Mouse (Mus musculus) adipose tissue, adult 10 weeks (tissue): ENCODE data around the gene Pak1. TPM values are rescaled to one million over a fixed set of nuclear protein-coding genes. Genes with fewer than 3 reads are reported as not detected.

Experiments
- polyA plus RNA-seq: library from polyadenylated mRNA; stranded (reverse); fragments of 350-450 nt; fragmentation: Illumina TruSeq; extraction: RNeasy Lipid Tissue Mini Kit (QIAGEN cat#74804); gene quantifications from one replicate; pipeline ENCODE4 v1.2.3, GENCODE M21; 2014; ENCODE audit warnings: low read depth, low replicate concordance

The Pak1 gene
- 11.0 TPM for polyA plus RNA-seq

GRCm38 (mm10) chr7:97788190-97788668, at the start of gene Pak1:
Pak1 (plus strand) TSS chr7:97788541.

DNA sequence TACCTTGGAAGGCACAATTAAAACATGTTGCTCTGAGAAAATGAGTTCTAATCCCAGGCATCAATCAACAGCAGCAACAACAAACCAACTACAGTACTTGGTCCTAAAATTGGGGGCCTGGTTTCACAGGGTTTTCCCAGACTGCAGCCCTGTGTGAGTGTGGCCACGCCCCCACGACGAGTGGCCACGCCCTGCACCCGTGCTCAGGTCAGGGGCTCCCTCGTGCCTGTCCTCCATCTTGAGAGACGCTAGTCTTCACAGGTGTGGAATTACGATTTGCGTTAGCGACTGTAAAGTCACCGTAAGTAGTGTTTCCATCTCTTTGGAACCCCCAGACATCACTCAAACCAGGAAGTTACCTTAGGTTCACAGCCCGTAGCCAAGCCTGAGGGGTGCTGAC, 131.4 kb downstream of the Pak1 start, which contains the start of gene Gdpd4:
TSS of gene Gdpd4 (plus strand) at position 214 of the 400 bp plus-strand sequence.

Other genes starting within 250 kb of the Pak1 start
- gene Aamdc, start 209.0 kb upstream of the Pak1 start, polyA plus RNA-seq = 73.6 TPM
- gene Rsf1, start 208.7 kb upstream of the Pak1 start, polyA plus RNA-seq = 10.2 TPM
- gene Clns1a, start 91.9 kb upstream of the Pak1 start, polyA plus RNA-seq = 42.9 TPM
- 15.7 TPM for gene Aqp11, start 50.3 kb upstream of the Pak1 start, polyA plus RNA-seq
- 0.41 TPM for gene Gdpd4, start 131.4 kb downstream of the Pak1 start, polyA plus RNA-seq